Mouse (Mus musculus) large intestine, adult 2 months (tissue): Measurements from ENCODE around the gene Ugcg. TPM values are rescaled to one million over a fixed set of nuclear protein-coding genes. Genes with fewer than 3 reads are reported as not detected.

Experiments used
- DNase-seq: peaks from one replicate; pipeline ENCODE4 v3.0.0-alpha.2; 2012; ENCODE audit warnings: low read depth, low spot score
- WGBS: fragments of 180-500 bp; shearing (Covaris S2); methylation state at CpG from one replicate; pipeline ENCODE4 v1.1.7; 2018; 5-methylcytosine and 5-hydroxymethylcytosine counted together
- polyA plus RNA-seq: library from polyadenylated mRNA; depleted of rRNA; stranded (reverse); fragments of >200 nt; gene quantifications from 2 replicates; pipeline ENCODE4 v1.2.3, GENCODE M21; 2012

Gene Ugcg
- polyA plus RNA-seq, 1 experiment: 31.0 TPM

DNA sequence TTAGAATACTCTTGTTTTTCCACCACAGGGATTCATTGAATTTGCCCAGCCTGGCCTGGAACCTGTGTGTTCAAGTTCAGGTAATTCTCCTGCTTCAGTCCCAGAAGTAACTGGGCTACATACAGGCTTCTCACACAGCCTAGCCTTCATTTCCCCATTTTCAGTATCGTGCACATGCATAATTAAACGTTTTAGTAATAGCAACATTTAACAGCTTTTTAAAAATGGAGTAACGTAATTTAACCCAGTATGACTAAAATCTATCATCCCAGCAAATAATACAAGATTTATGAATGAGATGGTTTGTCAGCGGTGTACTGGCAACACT is 619 bp upstream of the Ugcg start:
- WGBS: 23% methylated on average over 4 of the region's 4 CpGs
- no peak for DNase-seq

DNA sequence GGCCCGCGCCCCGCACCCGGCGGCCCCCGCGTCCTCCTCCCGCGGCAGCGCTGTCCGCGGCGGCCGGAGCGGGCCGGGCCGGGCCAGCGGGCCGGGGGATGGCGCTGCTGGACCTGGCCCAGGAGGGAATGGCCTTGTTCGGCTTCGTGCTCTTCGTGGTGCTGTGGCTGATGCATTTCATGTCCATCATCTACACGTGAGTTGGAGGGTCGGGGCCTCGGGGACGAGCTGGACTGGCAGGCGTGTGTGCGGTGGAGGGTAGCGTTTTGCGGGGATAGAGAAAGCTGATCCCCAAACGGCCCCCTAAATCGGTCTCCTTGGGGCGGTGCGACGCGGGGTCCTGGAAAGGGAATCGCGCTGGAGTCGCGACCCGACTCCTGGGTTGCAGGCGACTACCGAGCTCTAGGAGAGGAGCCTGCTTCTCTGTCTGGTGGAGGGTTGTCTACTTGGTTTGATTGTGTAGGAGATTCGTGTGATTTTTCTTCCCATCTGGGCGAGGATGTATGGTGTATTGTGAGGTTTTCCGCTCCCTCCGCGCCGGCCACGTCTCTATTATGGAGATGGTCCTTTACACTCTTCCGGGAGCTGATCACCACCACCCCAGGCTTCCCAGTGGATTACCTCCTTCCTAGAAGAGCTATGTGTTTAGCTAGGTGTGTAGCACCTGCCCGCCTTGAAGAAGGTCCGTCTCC is 635 bp downstream of the Ugcg start:
- no peak for DNase-seq
- WGBS: 1% methylated on average over 54 of the region's 54 CpGs

DNA sequence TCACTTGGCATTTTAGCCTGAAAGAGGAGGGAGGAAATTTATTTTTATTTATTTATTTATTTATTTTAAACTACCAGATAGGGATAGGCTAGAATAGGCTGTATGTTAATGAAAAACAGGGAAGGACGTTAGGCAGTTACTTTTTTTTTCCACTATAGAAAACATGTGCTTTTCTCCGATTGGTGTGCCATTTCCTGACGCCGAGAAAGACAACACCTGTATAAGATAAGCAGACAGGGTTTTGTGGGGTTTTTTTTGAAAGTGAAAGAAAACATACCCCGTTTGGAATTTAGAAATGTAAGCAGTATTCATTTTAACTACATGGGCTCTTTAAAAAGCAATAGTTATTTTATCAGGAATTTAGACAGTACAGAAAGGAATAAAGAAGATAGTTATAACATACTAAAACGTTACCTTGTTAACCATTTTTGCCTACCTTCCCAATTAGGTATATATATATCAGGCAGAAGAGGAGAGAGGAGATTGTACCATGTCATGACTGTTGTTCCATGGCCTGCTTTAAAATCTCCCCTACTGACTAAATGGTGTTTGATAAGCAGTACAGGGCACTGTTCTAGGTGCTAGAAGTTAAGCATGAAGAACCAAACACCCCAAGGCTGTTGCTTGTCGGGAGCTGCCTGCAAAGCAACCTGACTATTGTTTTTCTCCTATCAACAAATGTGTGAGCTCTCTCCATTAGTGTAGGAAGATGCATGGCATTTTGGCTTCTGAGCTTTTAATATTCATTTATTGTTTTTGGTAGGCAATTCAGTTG is 1.8 kb downstream of the Ugcg start:
- no peak for DNase-seq
- WGBS: 14% methylated on average over 7 of the region's 7 CpGs

DNA sequence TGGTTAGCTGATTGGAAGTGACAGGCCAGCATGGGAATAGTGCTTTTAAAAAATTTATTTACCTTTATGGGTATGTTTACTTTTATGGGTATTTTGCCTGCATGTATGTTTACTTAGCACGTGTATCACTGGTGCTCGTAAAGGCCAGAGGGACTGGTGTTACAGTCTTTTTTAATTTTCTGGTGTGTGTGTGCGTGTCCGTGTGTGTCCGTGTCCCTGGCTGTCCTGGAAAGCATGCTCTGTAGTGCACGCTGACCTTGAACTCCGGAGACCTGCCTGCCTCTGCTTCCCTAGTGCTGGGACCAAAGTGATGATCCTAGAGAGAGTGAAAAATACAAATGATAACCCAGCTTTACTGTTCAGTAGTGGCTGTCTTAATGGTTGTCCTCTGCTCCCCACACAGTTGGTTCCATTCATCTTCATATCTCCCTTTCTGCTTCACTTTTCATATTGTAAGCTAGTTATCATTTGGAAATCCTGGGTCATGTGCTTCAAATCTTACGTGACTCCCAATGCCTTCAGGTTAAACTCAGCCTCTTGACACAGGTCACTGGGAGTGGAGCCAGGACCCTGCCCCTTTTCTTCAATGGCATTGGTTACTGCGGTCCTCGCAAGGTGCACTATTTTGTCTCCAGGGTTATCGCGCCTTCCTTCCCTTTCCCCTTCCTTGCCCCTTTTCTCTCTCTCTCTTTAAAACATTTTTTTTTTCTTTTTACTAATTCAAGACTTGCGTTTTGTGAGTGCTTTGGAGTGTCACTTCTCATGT is 5.9 kb downstream of the Ugcg start:
- no peak for DNase-seq
- 56% methylated on average over 13 of the region's 13 CpGs for WGBS

DNA sequence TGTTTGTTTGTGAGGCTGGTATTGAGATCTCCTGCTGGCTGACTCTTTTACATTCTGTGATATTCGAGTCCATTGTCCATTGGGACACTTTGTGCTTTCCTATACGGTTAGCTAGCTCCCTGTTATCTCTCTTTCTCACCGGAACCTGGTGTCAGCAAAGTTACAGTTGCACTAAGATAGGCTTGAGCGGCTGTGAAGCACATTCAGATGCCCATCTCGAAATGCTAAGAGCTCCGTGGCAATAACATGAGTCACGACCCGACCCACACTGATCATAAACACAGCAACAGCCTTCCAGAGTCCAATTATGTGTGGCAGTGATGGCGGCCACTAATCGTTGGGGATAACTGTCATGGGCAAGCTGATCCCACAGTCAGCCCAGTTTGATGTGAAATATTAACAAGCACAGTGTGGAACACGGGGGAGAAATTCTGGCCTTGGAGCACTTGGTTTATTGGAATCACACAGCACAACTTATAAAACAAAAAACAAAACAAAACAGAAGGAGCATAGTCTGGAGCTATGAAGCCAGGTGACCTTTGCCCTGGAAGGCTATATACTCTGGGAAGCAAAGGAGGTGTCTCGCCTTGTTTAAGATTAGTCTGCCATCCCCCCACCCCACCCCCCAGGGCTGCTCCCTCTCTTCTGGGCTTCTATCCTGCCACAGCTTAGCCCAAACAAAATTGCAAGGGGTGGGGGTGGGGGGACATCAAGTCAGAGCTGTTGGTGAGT is 7.5 kb downstream of the Ugcg start:
- WGBS: 12% methylated on average over 12 of the region's 12 CpGs
- DNase-seq: no peak

DNA sequence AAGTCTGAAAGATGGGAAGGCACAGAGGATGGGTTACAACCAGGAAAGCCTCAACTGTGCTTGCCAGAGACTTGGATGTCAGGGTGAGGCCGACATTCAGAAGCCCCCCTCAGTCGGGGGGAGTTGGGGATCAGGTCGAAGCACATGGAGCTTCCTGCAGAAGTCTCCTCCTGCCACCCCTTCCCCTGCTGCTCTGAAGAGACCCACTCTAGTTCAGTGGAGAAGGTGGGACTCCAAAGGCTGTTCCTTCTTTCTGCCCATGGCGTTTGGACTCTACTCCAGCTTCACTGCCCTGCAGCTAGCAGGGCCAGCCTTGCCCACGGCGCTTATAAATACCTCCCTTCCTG is 8.0 kb downstream of the Ugcg start:
- 18% methylated on average over 6 of the region's 6 CpGs for WGBS
- no peak for DNase-seq

DNA sequence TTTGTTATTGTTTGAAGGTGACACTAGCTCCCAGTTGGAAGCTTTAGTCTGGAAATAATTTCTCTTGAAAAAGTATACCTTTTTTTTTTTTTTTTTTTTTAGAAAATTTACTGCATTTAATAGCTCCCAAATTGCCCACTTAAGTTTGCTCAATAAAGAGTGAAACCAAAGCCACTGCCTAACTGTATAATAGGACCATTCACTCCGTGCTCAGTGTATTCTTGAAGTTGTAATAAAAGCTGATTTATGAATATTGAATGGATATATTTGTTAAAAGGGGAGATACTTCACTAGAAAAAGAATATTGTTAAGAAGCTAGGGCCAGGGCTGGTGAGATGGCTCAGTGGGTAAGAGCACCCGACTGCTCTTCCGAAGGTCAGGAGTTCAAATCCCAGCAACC is 8.4 kb downstream of the Ugcg start:
- 52% methylated on average over 3 of the region's 3 CpGs for WGBS
- no peak for DNase-seq

DNA sequence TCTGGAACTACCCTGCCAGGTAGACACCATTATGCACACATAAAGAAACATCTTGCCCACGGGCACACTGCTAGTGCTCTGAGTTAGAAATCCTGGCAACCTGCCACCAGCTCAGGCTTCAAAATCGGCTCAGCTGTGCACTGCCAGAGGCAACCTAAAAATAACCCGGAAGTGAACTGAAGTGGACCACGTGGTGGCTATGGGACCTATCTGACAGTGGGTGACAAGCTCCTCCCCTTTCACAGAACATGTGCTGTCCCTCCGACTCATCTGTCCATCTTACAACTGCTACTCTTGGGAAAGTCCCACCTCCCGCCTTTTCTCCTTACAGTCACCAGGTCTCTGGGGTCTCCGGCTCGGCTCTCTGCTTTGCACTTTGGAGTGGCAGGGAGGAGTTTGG is 10.3 kb downstream of the Ugcg start:
- 15% methylated on average over 8 of the region's 8 CpGs for WGBS
- no peak for DNase-seq

DNA sequence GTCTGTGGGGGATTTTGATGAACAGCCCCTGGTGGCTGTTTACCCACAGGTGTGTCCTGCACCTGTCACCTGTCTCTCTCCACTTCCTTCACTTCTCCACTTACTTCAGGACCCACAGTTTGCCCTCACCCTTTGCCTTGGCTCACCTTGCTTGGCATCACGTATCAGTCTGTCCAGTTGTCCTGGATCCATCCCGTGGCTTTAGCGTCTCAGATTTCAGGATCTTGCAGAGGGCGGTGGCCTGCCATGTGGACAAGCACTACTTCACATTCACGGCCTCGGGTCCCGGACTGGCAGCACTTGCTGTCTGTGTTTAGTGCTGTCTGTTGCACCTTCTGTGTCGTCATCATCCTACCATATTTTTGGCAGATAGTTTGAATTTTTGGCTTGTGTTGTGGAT is 10.7 kb downstream of the Ugcg start:
- WGBS: 28% methylated on average over 8 of the region's 8 CpGs
- DNase-seq: no peak

DNA sequence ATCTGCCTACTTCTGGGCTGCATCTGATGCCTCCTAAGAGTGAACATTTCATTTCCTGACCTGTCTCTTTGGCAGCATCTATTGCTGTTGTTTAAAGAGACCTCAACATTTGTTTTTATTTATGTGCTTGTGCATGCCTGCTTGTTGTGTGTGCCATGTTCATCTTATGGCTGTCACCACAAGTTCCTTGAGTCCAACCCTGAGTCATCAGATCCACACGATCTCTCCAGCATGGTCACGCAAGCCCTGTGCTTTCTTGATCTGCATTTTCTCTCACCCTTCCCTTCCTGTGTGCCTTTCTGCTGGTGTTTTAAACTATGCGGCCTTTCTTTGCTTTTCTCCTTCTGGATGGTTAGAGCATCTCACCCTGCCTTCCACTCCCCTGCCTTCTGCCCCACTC is 11.6 kb downstream of the Ugcg start:
- no peak for DNase-seq
- WGBS: 53% methylated on average over 3 of the region's 3 CpGs

DNA sequence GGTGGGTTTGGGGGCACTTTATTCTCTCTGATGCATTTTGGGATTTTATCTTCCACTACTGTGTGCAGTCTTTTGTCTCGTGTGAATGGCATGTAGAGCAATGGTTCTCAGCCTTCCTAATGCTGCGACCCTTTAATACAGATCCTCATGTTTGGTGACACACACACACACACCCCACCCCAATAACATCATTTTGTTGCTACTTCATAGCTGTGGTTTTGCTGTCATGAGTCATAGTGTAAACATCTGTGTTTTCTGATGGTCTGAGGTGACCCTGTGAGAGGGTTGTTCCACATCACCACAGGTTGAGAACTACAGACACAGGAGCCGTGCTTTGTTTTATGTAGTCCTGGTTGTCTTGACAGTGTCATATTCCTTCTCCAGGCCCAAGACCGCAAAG is 15.6 kb downstream of the Ugcg start:
- WGBS: 42% methylated on average over 4 of the region's 4 CpGs
- no peak for DNase-seq

DNA sequence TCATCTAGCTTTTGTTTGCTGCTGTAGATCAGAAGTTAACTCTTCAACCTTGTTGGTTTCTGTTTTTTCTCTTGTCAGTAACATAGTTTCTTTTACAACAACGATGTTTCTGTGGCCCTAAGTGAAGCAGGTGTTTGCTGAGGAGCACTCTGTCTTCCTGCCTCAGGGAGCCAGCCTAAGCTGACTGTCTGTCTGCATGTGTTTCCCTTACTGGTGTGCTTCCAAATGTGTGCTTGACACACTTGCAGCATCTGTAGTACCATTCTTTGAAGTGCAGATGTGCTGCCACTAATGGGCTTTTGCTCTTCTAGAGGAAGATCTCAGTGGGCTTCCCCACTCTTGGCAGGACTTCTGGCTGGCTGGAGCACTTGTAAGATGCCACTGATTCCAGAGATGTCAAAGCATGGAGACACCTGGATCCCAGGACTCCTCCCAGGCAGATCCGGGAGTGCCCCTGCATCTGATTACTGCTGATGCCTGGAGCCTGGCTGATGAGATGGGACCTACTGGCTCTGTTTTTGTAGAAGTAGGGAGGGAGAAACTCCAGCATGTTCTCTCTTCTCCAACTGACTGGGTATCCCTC is 16.8 kb downstream of the Ugcg start:
- DNase-seq: no peak
- 15% methylated on average over 2 of the region's 2 CpGs for WGBS

DNA sequence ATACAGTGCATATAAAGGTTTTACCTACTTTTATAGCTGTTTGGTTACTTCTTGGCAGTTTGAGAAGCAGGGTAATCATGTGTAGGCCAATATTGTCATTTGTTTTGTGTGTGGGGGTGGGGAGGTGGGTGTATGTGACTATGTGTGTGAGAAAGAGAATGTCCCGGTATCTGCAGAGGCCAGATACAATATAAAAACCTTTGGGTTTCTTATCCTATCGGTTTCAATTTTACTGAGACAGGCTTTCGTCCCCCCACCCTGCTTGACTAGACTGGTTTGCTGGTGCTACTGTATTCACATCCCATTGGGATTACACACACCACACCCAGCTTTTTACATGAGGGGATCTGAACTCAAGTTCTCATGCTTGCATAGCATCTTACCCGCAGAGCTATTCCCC is 17.5 kb downstream of the Ugcg start:
- DNase-seq: no peak
- WGBS: 19% methylated on average over 4 of the region's 4 CpGs

DNA sequence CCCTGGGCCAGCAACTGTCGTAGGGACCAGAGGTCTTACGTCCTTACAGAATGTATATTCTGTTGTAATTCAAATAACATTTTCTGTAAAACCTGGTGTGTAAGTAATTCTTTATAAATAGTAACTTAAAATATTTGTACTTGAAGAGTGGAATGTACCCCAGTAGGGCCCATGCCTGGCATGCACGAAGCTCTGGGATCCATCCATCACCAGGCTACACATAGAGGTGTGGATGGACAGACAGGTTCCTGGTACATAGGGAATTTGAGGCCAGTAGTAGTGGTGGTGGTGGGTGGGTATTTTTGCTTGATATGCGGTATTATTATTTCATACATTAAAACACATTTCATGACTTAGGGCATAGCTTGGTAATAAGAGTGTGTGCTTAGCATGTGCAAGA is 19.6 kb downstream of the Ugcg start:
- no peak for DNase-seq
- 91% methylated on average over 4 of the region's 4 CpGs for WGBS

DNA sequence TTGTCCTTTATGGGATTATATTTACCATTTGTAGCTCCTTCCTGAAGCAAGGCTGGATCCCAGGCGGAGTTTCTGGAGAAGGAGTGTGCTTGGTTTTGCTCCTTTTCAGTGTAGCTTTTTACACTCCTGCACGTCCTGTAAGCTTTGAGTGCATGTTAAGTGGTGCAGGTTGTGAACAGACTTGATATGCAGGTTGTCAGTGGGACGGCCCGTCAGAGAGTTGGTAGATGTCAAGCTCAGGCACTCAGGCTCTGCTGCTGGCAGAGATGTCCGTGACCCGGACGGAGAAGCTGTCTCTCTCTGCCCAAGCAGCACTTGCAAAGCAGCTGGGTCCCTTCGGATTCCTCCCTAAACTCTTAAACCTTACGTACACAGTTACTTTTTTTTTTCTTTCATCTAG is 22.1 kb downstream of the Ugcg start:
- WGBS: 81% methylated on average over 9 of the region's 9 CpGs
- no peak for DNase-seq

DNA sequence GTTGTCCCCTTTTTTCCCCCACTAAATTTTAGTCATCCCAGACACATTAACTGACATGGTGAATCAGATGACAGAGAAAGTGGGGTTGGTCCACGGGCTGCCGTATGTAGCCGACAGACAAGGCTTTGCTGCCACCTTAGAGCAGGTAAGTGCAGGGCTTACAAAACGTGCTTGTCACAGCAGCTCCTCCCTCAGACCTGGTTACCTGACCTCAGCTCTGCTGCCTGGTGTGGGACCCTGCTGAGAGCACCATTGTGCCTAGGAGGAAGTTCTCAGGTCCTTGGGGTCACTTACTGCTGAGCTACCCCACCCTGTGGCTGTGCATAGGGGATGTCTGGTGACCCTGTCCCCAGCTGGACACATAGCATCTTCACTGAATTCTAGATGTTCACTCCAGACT is 24.8 kb downstream of the Ugcg start:
- 83% methylated on average over 4 of the region's 4 CpGs for WGBS
- DNase-seq: no peak

DNA sequence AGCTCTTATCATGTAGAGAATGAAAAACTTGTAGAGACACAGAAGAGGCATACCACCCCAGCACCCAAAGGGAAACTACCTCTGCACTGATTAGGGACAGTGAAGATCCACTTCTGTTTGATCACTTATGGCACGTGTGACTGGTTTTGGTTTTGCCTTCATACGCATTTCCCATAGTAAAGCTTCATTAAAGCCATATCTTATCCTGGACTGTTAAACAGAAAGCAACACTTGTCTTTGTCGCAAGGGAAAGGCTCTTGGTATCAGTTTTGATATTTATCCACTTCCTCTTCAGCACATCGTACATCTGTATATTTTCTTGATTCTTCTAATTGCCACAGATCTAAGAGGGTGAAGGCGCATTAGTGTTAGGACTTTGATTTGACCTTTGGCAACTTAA is 25.6 kb downstream of the Ugcg start:
- DNase-seq: no peak
- WGBS: 90% methylated on average over 5 of the region's 5 CpGs

DNA sequence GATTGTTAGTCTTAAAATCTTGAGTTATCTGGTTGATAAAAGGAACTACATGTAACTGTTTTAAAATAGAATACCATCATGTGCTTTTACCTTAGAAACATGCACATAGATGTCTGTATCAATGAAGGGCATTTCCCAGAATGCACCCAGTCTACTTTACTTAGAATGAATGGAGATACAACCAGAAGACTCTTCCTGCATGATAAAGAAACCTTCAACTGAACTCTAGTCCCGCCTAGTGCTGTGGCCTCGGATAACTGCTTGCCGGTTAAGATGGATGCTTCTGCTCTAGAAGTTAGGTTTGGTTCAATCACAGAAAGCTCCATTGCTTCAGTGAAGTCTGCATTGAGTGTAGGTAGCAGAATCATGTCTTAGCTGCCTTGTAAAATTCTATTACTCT is 26.5 kb downstream of the Ugcg start:
- WGBS: 93% methylated on average over 3 of the region's 3 CpGs
- no peak for DNase-seq

DNA sequence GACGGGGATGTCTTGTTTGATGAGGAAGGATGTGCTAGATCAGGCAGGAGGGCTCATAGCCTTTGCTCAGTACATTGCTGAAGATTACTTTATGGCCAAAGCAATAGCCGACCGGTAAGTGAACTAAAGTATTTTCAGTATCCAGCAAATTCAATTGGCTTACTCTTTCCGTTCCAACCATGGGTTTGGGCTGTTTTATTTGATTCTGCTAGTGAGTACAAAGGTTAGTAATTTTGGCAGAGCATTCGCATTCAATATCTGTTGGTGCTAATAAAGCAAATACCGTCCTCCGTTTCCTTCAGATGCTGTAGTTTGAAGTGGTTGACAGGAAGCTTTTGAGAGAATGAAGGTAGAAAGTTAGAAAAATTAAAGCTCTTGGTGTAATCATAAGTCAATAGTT is 28.0 kb downstream of the Ugcg start:
- no peak for DNase-seq
- 44% methylated on average over 7 of the region's 7 CpGs for WGBS

DNA sequence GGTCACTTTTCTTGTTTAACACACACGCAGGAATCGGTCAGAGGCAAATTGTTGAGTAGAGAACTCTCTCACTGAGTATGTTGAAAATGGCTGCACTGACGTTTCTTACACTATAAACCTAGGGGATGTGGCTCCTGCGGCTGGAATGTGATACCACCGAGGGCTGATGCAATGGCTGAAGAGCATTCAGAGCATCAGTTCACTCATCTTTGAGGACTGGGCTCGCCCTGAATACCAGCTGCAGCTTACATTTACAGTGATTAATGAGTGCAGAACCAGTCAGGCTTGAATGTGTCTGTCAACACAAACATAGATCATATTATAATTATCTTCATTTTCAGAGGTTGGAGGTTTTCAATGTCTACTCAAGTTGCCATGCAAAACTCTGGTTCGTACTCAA is 29.1 kb downstream of the Ugcg start:
- 91% methylated on average over 7 of the region's 7 CpGs for WGBS

More for the DNA sequence above, 29.1 kb downstream of the Ugcg start:
- DNase-seq: no peak
